Mouse (Mus musculus): ENCODE data around the gene Spp1.

DNA sequence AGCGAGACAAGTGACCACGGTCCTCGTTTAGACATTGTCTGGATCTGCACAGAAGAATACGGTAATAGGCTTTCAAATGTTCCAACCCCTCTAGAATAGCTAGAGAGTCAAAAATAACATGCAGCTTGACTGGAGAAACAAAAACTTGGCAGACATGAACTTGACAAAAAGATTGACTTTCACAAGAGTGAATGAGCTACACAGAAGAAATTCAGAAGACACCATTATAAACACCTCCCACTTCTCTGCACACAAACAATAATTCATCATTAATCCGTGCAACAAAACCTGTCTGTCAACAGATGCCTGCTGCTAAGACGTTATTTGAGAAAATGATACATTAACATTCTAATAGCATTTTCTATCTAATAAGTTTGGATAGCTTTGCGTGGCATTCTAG is 30.4 kb upstream of the Spp1 start:
- TF ChIP-seq POLR2A (IDR thresholded peaks at IDR 0.05; ENCODE audit: extremely low read depth, insufficient read depth, low read length) (no peak), CTCF (IDR thresholded peaks at IDR 0.05; ENCODE audit: low read depth, low read length) (no peak)

All from liver, adult 2 months (tissue).